Mouse (Mus musculus): ENCODE results near the gene Gm8104. TPM values are rescaled to one million over a fixed set of nuclear protein-coding genes. Genes with fewer than 3 reads are reported as not detected.

Gene Gm8104
- not detected in 2 replicates for polyA plus RNA-seq (2012)

GRCm38 (mm10) chr14:43100301-43100700 lies at the start of gene Gm8104:
Gene Gm8104, plus strand, starts transcription at chr14:43100601.

GRCm38 (mm10) chr14:43076543-43076942 lies 23.9 kb upstream of the Gm8104 start, which contains the start of gene Gm8094:
Gene Gm8094, minus strand, starts transcription at chr14:43076643.

Other genes starting within 250 kb of the Gm8104 start
- gene Gm21977, start 247.1 kb upstream of the Gm8104 start, polyA plus RNA-seq (2012): not detected in 2 replicates
- not detected in 2 replicates for gene Gm8082, start 107.0 kb upstream of the Gm8104 start, polyA plus RNA-seq (2012)
- gene Gm10376, start 85.0 kb upstream of the Gm8104 start, polyA plus RNA-seq (2012): not detected in 2 replicates
- gene Gm8094, start 24.0 kb upstream of the Gm8104 start, polyA plus RNA-seq (2012): 0.06 TPM in 1 of 2 replicates, not detected in the other
- gene Gm7233, start 79.3 kb downstream of the Gm8104 start, polyA plus RNA-seq (2012): not detected in 2 replicates
- gene Gm8122, start 134.7 kb downstream of the Gm8104 start, polyA plus RNA-seq (2012): not detected in 2 replicates
- gene Gm8126, start 158.0 kb downstream of the Gm8104 start, polyA plus RNA-seq (2012): not detected in 2 replicates
- gene Gm9732, start 174.4 kb downstream of the Gm8104 start, polyA plus RNA-seq (2012): not detected in 2 replicates
- not detected in 2 replicates for gene Gm8127, start 193.2 kb downstream of the Gm8104 start, polyA plus RNA-seq (2012)
- gene 1700001F09Rik, start 247.2 kb downstream of the Gm8104 start, polyA plus RNA-seq (2012): not detected in 2 replicates

All from megakaryocyte-erythroid progenitor cell, adult 5 weeks (primary cell).